Mouse (Mus musculus) lung, adult 2 months (tissue): ENCODE data around the gene Gm45140.

ENCODE experiments used
- CTCF ChIP-seq: fragments of 200-500 bp; IDR thresholded peaks from 2 replicates; pipeline ENCODE4 v1.5.1; 2011; ENCODE audit warnings: mild to moderate bottlenecking, low read length, control low read depth; ENCODE audit not compliant: insufficient read depth
- POLR2A ChIP-seq: fragments of 200-500 bp; IDR thresholded peaks from 2 replicates; pipeline ENCODE4 v1.6.1; 2011; ENCODE audit warnings: low read depth, mild to moderate bottlenecking, control low read depth, low read length, borderline replicate concordance; ENCODE audit errors: extremely low read depth

GRCm38 (mm10) chr6:87879010-87879409 lies 43.4 kb upstream of the Gm45140 start:
- TF ChIP-seq POLR2A (no peak), CTCF (no peak)
